Comparison of ENCODE assay signal across 8 mouse cellular contexts in the genomic region with DNA sequence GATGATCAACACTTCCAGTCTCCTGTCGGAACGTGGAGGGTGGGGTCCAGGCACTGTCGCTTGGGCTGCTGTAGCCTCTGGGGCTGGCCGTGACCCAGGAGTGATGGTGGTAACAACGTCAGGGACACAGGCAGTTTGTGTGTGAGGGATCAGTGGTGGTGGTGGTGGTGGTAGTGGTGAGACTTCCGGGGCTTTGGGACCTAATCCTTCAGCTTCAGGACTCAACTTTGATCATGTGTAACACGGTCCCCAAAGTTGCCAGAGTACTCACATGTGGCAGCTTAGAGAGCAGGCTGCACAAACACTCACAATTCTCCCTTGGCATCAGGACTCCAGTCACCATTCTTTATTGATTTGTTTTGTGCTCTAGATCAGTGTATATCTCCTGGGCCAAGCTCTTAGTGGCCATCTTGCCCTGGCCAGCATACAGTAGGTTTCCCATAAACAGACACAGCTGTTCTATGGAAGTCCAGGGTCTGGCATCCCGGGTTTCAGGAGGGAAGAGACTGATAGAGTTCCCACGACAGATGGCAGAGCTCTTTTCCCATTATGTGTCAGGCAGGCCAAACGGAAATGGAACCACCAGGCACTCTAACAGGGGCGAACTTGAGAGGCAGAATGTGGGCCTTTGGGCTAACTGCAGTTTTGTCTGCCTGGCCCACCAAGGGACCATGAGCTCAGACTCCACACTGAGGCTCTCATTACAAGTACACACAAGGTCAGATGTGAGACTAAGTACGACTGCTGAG. TPM values are rescaled to one million over a fixed set of nuclear protein-coding genes. Genes with fewer than 3 reads are reported as not detected.
DNase-seq lines count a peak whose midpoint lies in the region; ATAC-seq and TF ChIP-seq lines count a peak whose summit lies in the region.

No protein-coding gene starts in this region.

- H3K4me3 ChIP-seq in kidney, embryonic 16.5 days (ENCODE audit: low read length) = peak overlapping the region; percentile 75
- H3K4me3 ChIP-seq in embryonic fibroblast, embryonic 13.5 days (ENCODE audit: insufficient read depth, low read length) = peak overlapping the region; percentile 82
- peak overlapping the region; percentile 67 for H3K4me3 ChIP-seq in limb, embryonic 11.5 days (ENCODE audit: low read depth, low read length)
- peak overlapping the region; percentile 91 for H3K4me3 ChIP-seq in neural tube, embryonic 12.5 days

- peak; percentile 7 for ATAC-seq in kidney, embryonic 16.5 days (ENCODE audit: low FRiP score, low TSS enrichment)
- 0 out of 2 replicates have a peak, but pooled peaks have one; percentile 12 for ATAC-seq in limb, embryonic 11.5 days (ENCODE audit: insufficient number of reproducible peaks, low FRiP score, low TSS enrichment, low read depth)
- ATAC-seq in neural tube, embryonic 12.5 days (ENCODE audit: low FRiP score, low read depth) = peak; percentile 30

- peak; percentile 35; the same call in 1 of the 2 replicates for TF ChIP-seq POLR2A in embryonic fibroblast, embryonic 13.5 days (IDR thresholded peaks at IDR 0.05; ENCODE audit: low read depth, low read length)

- DNase-seq in kidney, postnatal 4 days = no peak
- peak; percentile 47 for DNase-seq in NIH3T3 (ENCODE audit: low read depth)
- no peak for DNase-seq in limb, embryonic 11.5 days (ENCODE audit: low spot score)
- DNase-seq in spleen, postnatal 10 days (ENCODE audit: low spot score in 2 of 2) = no peak
- DNase-seq in frontal cortex, postnatal 14 days (ENCODE audit: low spot score in 2 of 2) = no peak

- no peaks in the 10 kb centered on the region for H3K9me3 ChIP-seq in kidney, embryonic 16.5 days (ENCODE audit: low read length)
- no peaks in the 10 kb centered on the region for H3K9me3 ChIP-seq in limb, embryonic 11.5 days (ENCODE audit: control insufficient read depth, low read length)
- H3K9me3 ChIP-seq in neural tube, embryonic 12.5 days = no peaks in the 10 kb centered on the region

- peaks cover 21% of the 10 kb centered on the region for H3K4me1 ChIP-seq in kidney, embryonic 16.5 days (ENCODE audit: insufficient read depth, low read length)
- 0 out of 2 replicates have a peak, but pooled peaks cover 4% of the 10 kb centered on the region for H3K4me1 ChIP-seq in embryonic fibroblast, embryonic 13.5 days (ENCODE audit: control insufficient read depth, insufficient read depth, low read length)
- peaks cover 10% of the 10 kb centered on the region for H3K4me1 ChIP-seq in limb, embryonic 11.5 days (ENCODE audit: control insufficient read depth, insufficient read depth, low read length)
- H3K4me1 ChIP-seq in neural tube, embryonic 12.5 days = peaks cover 37% of the 10 kb centered on the region

- H3K9ac ChIP-seq in kidney, embryonic 16.5 days (replicated peaks; ENCODE audit: low read length) = peak overlapping the region; percentile 90
- peak overlapping the region; percentile 66; the same call in 1 of the 2 replicates for H3K9ac ChIP-seq in limb, embryonic 11.5 days (ENCODE audit: low read length)
- H3K9ac ChIP-seq in neural tube, embryonic 12.5 days = peak overlapping the region; percentile 92

- WGBS in kidney, embryonic 16.5 days = 5% methylated on average over 12 of the region's 12 CpGs
- WGBS in limb, embryonic 11.5 days = 6% methylated on average over 12 of the region's 12 CpGs
- WGBS in neural tube, embryonic 12.5 days = 6% methylated on average over 12 of the region's 12 CpGs

- no peaks in the 10 kb centered on the region for H3K27me3 ChIP-seq in kidney, embryonic 16.5 days (ENCODE audit: insufficient read depth, low read length)
- no peaks in the 10 kb centered on the region for H3K27me3 ChIP-seq in limb, embryonic 11.5 days (ENCODE audit: control insufficient read depth, insufficient read depth, low read length)
- no peaks in the 10 kb centered on the region for H3K27me3 ChIP-seq in neural tube, embryonic 12.5 days (replicated peaks)

- H3K27ac ChIP-seq in kidney, embryonic 16.5 days (ENCODE audit: low read length) = peak overlapping the region; percentile 84
- H3K27ac ChIP-seq in embryonic fibroblast, embryonic 13.5 days (ENCODE audit: insufficient read depth, low read length) = peak overlapping the region; percentile 49
- H3K27ac ChIP-seq in limb, embryonic 11.5 days (replicated peaks; ENCODE audit: low read depth, low read length) = peak overlapping the region; percentile 60
- peak overlapping the region; percentile 53; the same call in 1 of the 2 replicates for H3K27ac ChIP-seq in neural tube, embryonic 12.5 days

- peaks cover 32% of the 10 kb centered on the region for H3K36me3 ChIP-seq in kidney, embryonic 16.5 days (ENCODE audit: insufficient read depth, low read length)
- peaks cover 5% of the 10 kb centered on the region; the same call in 1 of the 2 replicates for H3K36me3 ChIP-seq in limb, embryonic 11.5 days (ENCODE audit: control insufficient read depth, insufficient read depth, low read length)
- peaks cover 40% of the 10 kb centered on the region for H3K36me3 ChIP-seq in neural tube, embryonic 12.5 days

- H3K4me2 ChIP-seq in kidney, embryonic 16.5 days (replicated peaks; ENCODE audit: low read depth, low read length) = peak overlapping the region; percentile 79
- peak overlapping the region; percentile 75 for H3K4me2 ChIP-seq in limb, embryonic 11.5 days (ENCODE audit: low read depth, severe bottlenecking)
- H3K4me2 ChIP-seq in neural tube, embryonic 12.5 days (replicated peaks) = peak overlapping the region; percentile 81

- no peak for TF ChIP-seq CTCF in embryonic fibroblast, embryonic 13.5 days (IDR thresholded peaks at IDR 0.05; ENCODE audit: borderline replicate concordance, insufficient read depth, low read length)

RNA-seq across cellular contexts. Expression of a gene that starts 0.5 kb away (rescaled TPM):
- polyA plus RNA-seq in kidney, embryonic 16.5 days (2015; fragmentation: Nextera tagmentation; extraction: Ambion mirVana) = 93.7 and 94.3 TPM in 2 replicates
- polyA plus RNA-seq in embryonic fibroblast, embryonic 13.5 days (2011; ENCODE audit: insufficient read length, low read depth, missing spikeins) = 71.6 and 97.3 TPM in 2 replicates
- polyA plus RNA-seq in limb, embryonic 11.5 days (2014; fragmentation: Nextera tagmentation; extraction: Ambion mirVana) = 60.0 and 65.5 TPM in 2 replicates
- 71.4 and 72.8 TPM in 2 replicates for polyA plus RNA-seq in neural tube, embryonic 12.5 days (2016; fragmentation: Nextera tagmentation; extraction: Ambion mirVana)

RNA-seq across cellular contexts. Expression of a gene that starts 0.6 kb away (rescaled TPM):
- polyA plus RNA-seq in kidney, embryonic 16.5 days (2015; fragmentation: Nextera tagmentation; extraction: Ambion mirVana) = 16.2 and 17.2 TPM in 2 replicates
- polyA plus RNA-seq in embryonic fibroblast, embryonic 13.5 days (2011; ENCODE audit: insufficient read length, low read depth, missing spikeins) = 7.4 and 14.2 TPM in 2 replicates
- 15.0 and 15.6 TPM in 2 replicates for polyA plus RNA-seq in limb, embryonic 11.5 days (2014; fragmentation: Nextera tagmentation; extraction: Ambion mirVana)
- polyA plus RNA-seq in neural tube, embryonic 12.5 days (2016; fragmentation: Nextera tagmentation; extraction: Ambion mirVana) = 17.5 and 19.5 TPM in 2 replicates

RNA-seq across cellular contexts. Expression of a gene that starts 28.0 kb away (rescaled TPM):
- 61.7 and 63.6 TPM in 2 replicates for polyA plus RNA-seq in kidney, embryonic 16.5 days (2015; fragmentation: Nextera tagmentation; extraction: Ambion mirVana)
- 26.6 and 32.2 TPM in 2 replicates for polyA plus RNA-seq in embryonic fibroblast, embryonic 13.5 days (2011; ENCODE audit: insufficient read length, low read depth, missing spikeins)
- 98.5 and 102 TPM in 2 replicates for polyA plus RNA-seq in limb, embryonic 11.5 days (2014; fragmentation: Nextera tagmentation; extraction: Ambion mirVana)
- polyA plus RNA-seq in neural tube, embryonic 12.5 days (2016; fragmentation: Nextera tagmentation; extraction: Ambion mirVana) = 99.8 and 101 TPM in 2 replicates

RNA-seq across cellular contexts. Expression of a gene that starts 49.6 kb away (rescaled TPM):
- polyA plus RNA-seq in kidney, embryonic 16.5 days (2015; fragmentation: Nextera tagmentation; extraction: Ambion mirVana) = 17.1 and 19.6 TPM in 2 replicates
- 9.7 and 11.7 TPM in 2 replicates for polyA plus RNA-seq in embryonic fibroblast, embryonic 13.5 days (2011; ENCODE audit: insufficient read length, low read depth, missing spikeins)
- polyA plus RNA-seq in limb, embryonic 11.5 days (2014; fragmentation: Nextera tagmentation; extraction: Ambion mirVana) = 20.8 and 26.5 TPM in 2 replicates
- 14.0 and 15.9 TPM in 2 replicates for polyA plus RNA-seq in neural tube, embryonic 12.5 days (2016; fragmentation: Nextera tagmentation; extraction: Ambion mirVana)

RNA-seq across cellular contexts. Expression of a gene that starts 49.8 kb away (rescaled TPM):
- 6.6 and 7.6 TPM in 2 replicates for polyA plus RNA-seq in kidney, embryonic 16.5 days (2015; fragmentation: Nextera tagmentation; extraction: Ambion mirVana)
- 21.4 and 22.2 TPM in 2 replicates for polyA plus RNA-seq in embryonic fibroblast, embryonic 13.5 days (2011; ENCODE audit: insufficient read length, low read depth, missing spikeins)
- polyA plus RNA-seq in limb, embryonic 11.5 days (2014; fragmentation: Nextera tagmentation; extraction: Ambion mirVana) = 9.0 and 9.2 TPM in 2 replicates
- polyA plus RNA-seq in neural tube, embryonic 12.5 days (2016; fragmentation: Nextera tagmentation; extraction: Ambion mirVana) = 7.6 and 8.6 TPM in 2 replicates
